Mouse (Mus musculus) heart, postnatal 4 days (tissue): ENCODE measurements around the gene Gm6164. TPM values are rescaled to one million over a fixed set of nuclear protein-coding genes. Genes with fewer than 3 reads are reported as not detected.
"Not testable (repeated sequence)": the region's sequence is repeated elsewhere in the genome, so short reads cannot be mapped to it uniquely, and the experiment has no call there.

Experiments used
- DNase-seq: peaks from one replicate; pipeline ENCODE4 v3.0.0; 2021
- total RNA-seq, 2 experiments: library from RNA; stranded (reverse); gene quantifications; 2 replicates each; pipeline ENCODE4 v1.2.3; 2021

Gene Gm6164
- total RNA-seq = not detected

DNA sequence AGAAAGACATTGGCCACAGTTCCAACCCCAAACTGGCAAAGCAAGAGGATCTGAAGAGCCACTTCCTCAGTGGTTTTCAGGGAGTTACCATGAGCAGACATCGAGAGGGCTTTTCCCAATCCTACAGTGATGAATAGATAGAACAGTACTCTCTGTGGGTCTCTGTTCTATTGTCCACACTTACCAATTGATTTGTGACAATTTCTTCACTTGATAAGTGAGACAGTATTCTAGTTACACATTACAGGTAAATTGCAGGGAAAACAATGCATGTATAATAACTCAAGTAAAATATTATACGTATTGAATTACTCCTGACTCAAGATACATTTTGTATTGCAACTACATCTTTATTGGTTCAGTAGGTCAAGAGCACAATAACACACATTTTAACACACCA, at the start of gene Gm6164:
Gm6164 (minus strand) TSS at position 101 of the 400 bp plus-strand sequence.
- DNase-seq = not testable (repeated sequence)

DNA sequence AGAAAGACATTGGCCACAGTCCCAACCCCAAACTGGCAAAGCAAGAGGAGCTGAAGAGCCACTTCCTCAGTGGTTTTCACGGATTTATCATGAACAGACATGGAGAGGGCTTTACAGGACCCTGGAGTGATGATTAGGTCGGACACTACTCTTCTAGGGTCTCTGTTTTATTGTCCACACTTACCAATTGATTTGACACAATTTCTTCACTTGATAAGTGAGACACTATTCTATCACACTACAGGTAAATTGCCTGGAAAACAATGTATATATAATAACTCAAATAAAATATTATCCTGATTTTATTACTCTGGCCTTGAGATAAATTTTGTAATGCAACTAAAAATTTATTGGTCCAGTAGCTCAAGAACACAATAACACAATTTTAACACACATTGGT, 28.3 kb upstream of the Gm6164 start, which contains the start of gene Gm4498:
Gm4498 (minus strand) TSS at position 101 of the 400 bp plus-strand sequence.
- DNase-seq = not testable (repeated sequence)

DNA sequence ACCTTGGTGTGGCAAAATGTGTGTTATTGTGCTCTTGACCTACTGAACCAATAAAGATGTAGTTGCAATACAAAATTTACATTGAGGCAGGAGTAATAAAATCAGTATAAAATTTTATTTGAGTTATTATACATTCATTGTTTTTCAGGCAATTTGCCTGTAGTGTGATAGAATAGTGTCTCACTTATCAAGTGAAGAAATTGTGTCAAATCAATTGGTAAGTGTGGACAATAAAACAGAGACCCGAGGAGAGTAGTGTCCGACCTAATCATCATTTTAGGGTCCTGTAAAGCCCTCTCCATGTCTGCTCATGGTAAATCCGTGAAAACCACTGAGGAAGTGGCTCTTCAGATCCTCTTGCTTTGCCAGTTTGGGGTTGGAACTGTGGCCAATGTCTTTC, 12.0 kb downstream of the Gm6164 start, which contains the start of gene Vmn1r95:
Vmn1r95 (plus strand) TSS at position 301 of the 400 bp plus-strand sequence.
- DNase-seq = not testable (repeated sequence)

DNA sequence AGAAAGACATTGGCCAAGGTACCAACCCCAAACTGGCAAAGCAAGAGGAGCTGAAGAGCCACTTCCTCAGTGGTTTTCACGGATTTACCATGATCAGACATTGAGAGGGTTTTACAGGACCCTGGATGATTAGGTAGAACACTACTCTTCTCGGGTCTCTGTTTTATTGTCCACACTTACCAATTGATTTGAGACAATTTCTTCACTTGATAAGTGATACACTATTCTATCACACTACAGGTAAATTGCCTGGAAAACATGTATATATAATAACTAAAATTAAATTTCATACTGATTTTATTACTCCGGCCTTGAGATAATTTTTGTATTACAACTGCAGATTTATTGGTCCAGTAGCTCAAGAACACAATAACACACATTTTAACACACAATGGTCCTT, 37.1 kb downstream of the Gm6164 start, which contains the start of gene Vmn1r94:
Vmn1r94 (minus strand) TSS at position 101 of the 400 bp plus-strand sequence.
- not testable (repeated sequence) for DNase-seq

Other genes starting within 250 kb of the Gm6164 start
- gene Ceacam20, start 240.2 kb downstream of the Gm6164 start, total RNA-seq = not detected
- gene Nlrp9b, start 214.1 kb downstream of the Gm6164 start, total RNA-seq = not detected
- gene Vmn1r91, start 105.9 kb downstream of the Gm6164 start, total RNA-seq = not detected
- not detected for gene Gm16442, start 83.0 kb downstream of the Gm6164 start, total RNA-seq
- gene Vmn1r93, start 66.5 kb downstream of the Gm6164 start, total RNA-seq = not detected
- not detected for gene Vmn1r94, start 37.2 kb downstream of the Gm6164 start, total RNA-seq
- gene Vmn1r95, start 11.9 kb downstream of the Gm6164 start, total RNA-seq = not detected
- gene Gm4498, start 28.2 kb upstream of the Gm6164 start, total RNA-seq = not detected
- not detected for gene Gm5890, start 57.2 kb upstream of the Gm6164 start, total RNA-seq
- gene Gm4133, start 128.5 kb upstream of the Gm6164 start, total RNA-seq = not detected
- not detected for gene Gm5728, start 169.8 kb upstream of the Gm6164 start, total RNA-seq
- gene Vmn1r100, start 212.3 kb upstream of the Gm6164 start, total RNA-seq = not detected
- gene Vmn1r101, start 237.0 kb upstream of the Gm6164 start, total RNA-seq = not detected